Mouse (Mus musculus): ENCODE data around the gene Gm10392.

DNA sequence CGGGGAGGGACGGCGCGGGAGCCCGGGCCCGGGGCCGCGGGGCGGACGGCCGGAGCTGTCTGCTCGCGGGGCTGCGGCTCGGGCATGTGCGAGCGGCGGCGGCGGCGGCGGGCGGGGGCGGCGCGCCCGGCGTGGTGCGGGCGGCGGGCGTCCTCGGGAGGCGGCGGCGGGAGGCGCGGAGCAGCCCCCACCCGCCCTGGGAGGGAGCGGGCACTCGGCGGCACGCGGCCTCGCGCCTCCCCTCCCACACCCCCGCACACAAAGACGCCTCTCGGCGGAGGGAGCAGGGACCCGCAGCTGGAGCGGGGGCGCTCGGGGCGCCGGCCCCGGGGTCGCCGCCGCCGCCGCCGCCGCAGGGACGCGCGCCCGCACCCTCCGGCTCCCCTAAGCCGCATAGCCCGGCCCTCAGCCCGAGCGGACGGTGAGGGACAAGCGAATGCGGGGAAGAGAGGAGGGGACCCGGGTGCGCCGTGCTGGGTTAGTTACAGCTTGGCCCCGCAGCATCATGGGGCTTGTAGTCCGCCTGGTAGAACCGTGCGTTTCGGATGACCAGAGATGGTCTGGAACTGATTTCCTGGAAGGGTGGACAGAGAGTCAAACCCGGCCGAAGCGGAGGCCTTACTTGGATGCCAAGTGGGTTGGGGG lies 29.3 kb downstream of the Gm10392 start, which contains the start of gene Ankrd13b:
- no peak for TF ChIP-seq POLR2A (IDR thresholded peaks at IDR 0.05; ENCODE audit: control insufficient read depth, extremely low read depth, insufficient read depth, low read length, poor library complexity)
- no peak for TF ChIP-seq CTCF (IDR thresholded peaks at IDR 0.05; ENCODE audit: borderline replicate concordance, control insufficient read depth, extremely low read depth, insufficient read depth, low read length, poor library complexity)
